Mouse (Mus musculus) liver, embryonic 11.5 days (tissue): ENCODE data around the gene Ptges. TPM values are rescaled to one million over a fixed set of nuclear protein-coding genes. Genes with fewer than 3 reads are reported as not detected.

Experiments used
- ATAC-seq: fragments of 200-750 bp; cut with Nextera tagmentation; replicated peaks from 2 replicates; pipeline ENCODE4 v1.8.0; 2017; ENCODE audit warnings: moderate number of reproducible peaks, mild to moderate bottlenecking, moderate TSS enrichment, moderate library complexity; ENCODE audit not compliant: low FRiP score
- DNase-seq: peaks from one replicate; pipeline ENCODE4 v3.0.0-alpha.2; 2017; ENCODE audit warnings: low spot score
- H3K27ac ChIP-seq: fragments of 300-500 bp; sonication (generic); 2 replicates; pipeline ENCODE4 v1.5.1; 2014; ENCODE audit warnings: mild to moderate bottlenecking, low read depth, low read length, control low read depth
- H3K27me3 ChIP-seq: fragments of 300-500 bp; sonication (generic); replicated peaks from 2 replicates; pipeline ENCODE4 v1.6.1; 2014; ENCODE audit warnings: low read length, mixed read lengths; ENCODE audit not compliant: control insufficient read depth, insufficient read depth
- H3K36me3 ChIP-seq: fragments of 300-500 bp; sonication (generic); 2 replicates; pipeline ENCODE4 v1.6.1; 2014; ENCODE audit warnings: mild to moderate bottlenecking, low read length, moderate library complexity, mixed read lengths; ENCODE audit not compliant: control insufficient read depth, insufficient read depth
- H3K4me1 ChIP-seq: fragments of 300-500 bp; sonication (generic); replicated peaks from 2 replicates; pipeline ENCODE4 v1.6.1; 2014; ENCODE audit warnings: low read length, mixed read lengths; ENCODE audit not compliant: control insufficient read depth, insufficient read depth
- H3K4me2 ChIP-seq: fragments of 300-500 bp; sonication (generic); 2 replicates; pipeline ENCODE4 v1.6.1; 2014; ENCODE audit warnings: mild to moderate bottlenecking, control low read depth, moderate library complexity
- H3K4me3 ChIP-seq: fragments of 300-500 bp; sonication (generic); 2 replicates; pipeline ENCODE4 v1.5.1; 2014; ENCODE audit warnings: low read depth, low read length, control low read depth
- H3K9ac ChIP-seq: fragments of 300-500 bp; sonication (generic); 2 replicates; pipeline ENCODE4 v1.6.1; 2014; ENCODE audit warnings: low read depth, low read length, control low read depth
- H3K9me3 ChIP-seq: fragments of 300-500 bp; sonication (generic); 2 replicates; pipeline ENCODE4 v1.6.1; 2016; ENCODE audit warnings: low read length, inconsistent platforms, mixed read lengths; ENCODE audit not compliant: control insufficient read depth
- WGBS: fragments of 180-500 bp; shearing (Covaris S2); extraction: QIAGEN DNeasy Blood & Tissue Kit; methylation state at CpG from one replicate; pipeline ENCODE4 v1.1.7; 2014; 5-methylcytosine and 5-hydroxymethylcytosine counted together
- polyA plus RNA-seq: library from polyadenylated mRNA; unstranded; fragments of >200 nt; fragmentation: Nextera tagmentation; extraction: Ambion mirVana; gene quantifications from 2 replicates; pipeline ENCODE4 v1.2.1, GENCODE M21; 2014

Gene Ptges
- 0.92 and 0.97 TPM in 2 replicates for polyA plus RNA-seq

- ATAC-seq, result 0 out of 2 replicates have a peak, but pooled peaks have one; percentile 40
- Histone ChIP-seq H3K27ac (no peak within 1 kb of the TSS), H3K36me3 (no peaks in the 10 kb centered on the region), H3K9ac (peak within 1 kb of the TSS; percentile 0; the same call in 1 of the 2 replicates), H3K4me1 (peaks cover 11% of the 10 kb centered on the region), H3K4me2 (peak within 1 kb of the TSS; percentile 58), H3K4me3 (peak within 1 kb of the TSS; percentile 36), H3K27me3 (no peaks in the 10 kb centered on the region), H3K9me3 (no peaks in the 10 kb centered on the region)
- DNase-seq, result peak; percentile 65
- WGBS, result 5% methylated on average over 23 of the region's 23 CpGs
Measured at GRCm38 (mm10) chr2:30929483-30930045, at the start of gene Ptges. Gene Ptges, minus strand, starts transcription at chr2:30929863.

DNA sequence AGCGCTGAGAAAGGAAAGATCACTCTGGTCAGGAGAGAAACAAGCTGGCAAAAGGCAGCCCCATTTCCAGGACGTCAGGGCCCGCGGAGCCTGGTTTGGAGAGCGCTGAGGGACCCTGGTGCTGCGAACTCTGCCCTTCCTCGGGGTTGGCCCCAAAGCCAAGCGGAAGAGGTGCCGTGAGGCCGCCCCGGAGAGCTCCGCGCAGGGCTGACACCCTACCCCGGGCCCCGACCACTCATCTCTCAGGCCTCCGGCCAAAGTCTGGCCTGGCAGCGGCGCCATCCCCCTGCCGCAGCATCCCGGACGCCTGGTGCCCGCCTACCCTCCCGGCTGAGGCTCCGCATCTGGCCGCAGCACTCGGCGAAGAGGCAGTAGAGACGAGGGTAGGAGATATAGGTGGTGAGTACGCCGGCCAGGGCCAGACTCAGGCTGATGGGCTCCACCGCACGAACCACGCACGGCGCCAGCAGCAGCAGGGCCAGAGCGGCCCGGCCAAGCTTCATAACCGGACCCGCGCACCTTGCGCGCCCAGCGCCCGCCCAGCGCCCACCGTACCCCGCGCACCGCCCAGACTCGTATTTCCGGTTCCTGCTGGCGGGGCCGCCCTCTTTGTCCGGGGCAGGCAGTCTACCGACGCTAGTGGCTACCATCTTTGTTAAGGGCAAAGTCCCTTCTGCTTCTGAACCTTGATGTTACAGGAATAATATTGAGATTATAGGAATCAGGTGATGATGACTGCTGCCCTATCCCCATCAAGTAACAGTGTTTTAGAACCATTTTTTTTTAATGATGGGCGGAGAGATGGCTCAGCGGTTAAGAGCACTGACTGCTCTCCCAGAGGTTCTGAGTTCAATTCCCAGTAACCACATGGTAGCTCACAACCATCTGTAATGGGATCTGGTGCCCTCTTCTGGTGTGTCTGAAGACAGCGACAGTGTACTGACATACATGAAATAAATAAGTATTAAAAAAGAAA is 38.0 kb upstream of the Ptges start, which contains the start of gene Tor1a:
TSS of gene Tor1a (minus strand) at position 582 of the 976 bp plus-strand sequence.
- H3K9ac ChIP-seq, result peak within 1 kb of the TSS; percentile 98
- no peaks in the 10 kb centered on the region for H3K9me3 ChIP-seq
- H3K27ac ChIP-seq, result peak within 1 kb of the TSS; percentile 70
- peak; percentile 94 for ATAC-seq
- peak; percentile 93 for DNase-seq
- H3K27me3 ChIP-seq, result no peaks in the 10 kb centered on the region
- peaks cover 9% of the 10 kb centered on the region for H3K4me1 ChIP-seq
- WGBS, result 2% methylated on average over 58 of the region's 59 CpGs
- H3K36me3 ChIP-seq, result peaks cover 14% of the 10 kb centered on the region
- H3K4me3 ChIP-seq, result peak within 1 kb of the TSS; percentile 99
- H3K4me2 ChIP-seq, result peak within 1 kb of the TSS; percentile 98

- peak overlapping the region; percentile 98 for H3K9ac ChIP-seq
- H3K36me3 ChIP-seq, result peaks cover 20% of the 10 kb centered on the region; the same call in 1 of the 2 replicates
- peak overlapping the region; percentile 99 for H3K4me3 ChIP-seq
- DNase-seq (no peak), ATAC-seq (0 out of 2 replicates have a peak, but pooled peaks have one; percentile 26)
- no peaks in the 10 kb centered on the region for H3K27me3 ChIP-seq
- H3K4me1 ChIP-seq, result peaks cover 13% of the 10 kb centered on the region
- 14% methylated on average over 16 of the region's 16 CpGs for WGBS
- H3K4me2 ChIP-seq, result peak overlapping the region; percentile 98
- no peaks in the 10 kb centered on the region for H3K9me3 ChIP-seq
- peak overlapping the region; percentile 70; the same call in 1 of the 2 replicates for H3K27ac ChIP-seq
Measured at GRCm38 (mm10) chr2:30966826-30967225, 37.2 kb upstream of the Ptges start.

DNA sequence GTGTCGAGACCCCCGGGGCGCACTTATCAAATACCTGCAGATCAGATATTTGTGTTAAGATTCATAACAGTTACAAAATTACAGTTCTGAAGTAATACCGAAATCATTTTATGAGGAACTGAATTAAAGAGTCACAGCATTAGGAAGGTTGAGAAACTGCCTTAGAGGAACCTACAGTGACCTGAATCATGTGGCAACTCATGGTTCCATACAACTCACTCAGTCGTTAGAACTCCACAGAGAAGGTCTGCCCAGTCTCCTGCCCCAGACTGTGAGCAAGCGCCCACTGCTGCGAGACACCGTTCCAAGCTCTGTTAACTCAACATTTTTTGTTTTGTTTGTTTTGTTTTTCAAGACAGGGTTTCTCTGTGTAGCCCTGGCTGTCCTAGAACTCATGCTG is 36.0 kb upstream of the Ptges start:
- DNase-seq (no peak), ATAC-seq (no peak)
- H3K36me3 ChIP-seq, result peaks cover 28% of the 10 kb centered on the region
- no peak overlapping the region for H3K27ac ChIP-seq
- 90% methylated on average over 8 of the region's 8 CpGs for WGBS
- H3K4me1 ChIP-seq, result peaks cover 13% of the 10 kb centered on the region
- H3K27me3 ChIP-seq, result no peaks in the 10 kb centered on the region
- no peak overlapping the region for H3K9ac ChIP-seq
- peak overlapping the region; percentile 98 for H3K4me2 ChIP-seq
- no peaks in the 10 kb centered on the region for H3K9me3 ChIP-seq
- H3K4me3 ChIP-seq, result no peak overlapping the region

- no peaks in the 10 kb centered on the region for H3K27me3 ChIP-seq
- H3K9ac ChIP-seq, result no peak overlapping the region
- no peak overlapping the region for H3K4me3 ChIP-seq
- 80% methylated on average over 11 of the region's 11 CpGs for WGBS
- H3K4me1 ChIP-seq, result peaks cover 19% of the 10 kb centered on the region
- DNase-seq (no peak), ATAC-seq (no peak)
- H3K36me3 ChIP-seq, result peaks cover 47% of the 10 kb centered on the region
- no peak overlapping the region for H3K27ac ChIP-seq
- no peak overlapping the region for H3K4me2 ChIP-seq
- H3K9me3 ChIP-seq, result no peaks in the 10 kb centered on the region
Measured at GRCm38 (mm10) chr2:30962570-30963254, 33.0 kb upstream of the Ptges start.

GRCm38 (mm10) chr2:30959856-30960255 is 30.2 kb upstream of the Ptges start:
- ATAC-seq (no peak), DNase-seq (no peak)
- WGBS, result 62% methylated on average over 5 of the region's 5 CpGs
- Histone ChIP-seq H3K9me3 (no peaks in the 10 kb centered on the region), H3K36me3 (peaks cover 62% of the 10 kb centered on the region), H3K27ac (no peak overlapping the region), H3K4me1 (peaks cover 10% of the 10 kb centered on the region), H3K4me2 (no peak overlapping the region), H3K9ac (no peak overlapping the region), H3K4me3 (no peak overlapping the region), H3K27me3 (no peaks in the 10 kb centered on the region)

GRCm38 (mm10) chr2:30958726-30959125 is 29.1 kb upstream of the Ptges start:
- Histone ChIP-seq H3K36me3 (peaks cover 60% of the 10 kb centered on the region), H3K9ac (no peak overlapping the region), H3K27ac (peak overlapping the region; percentile 26; the same call in 1 of the 2 replicates), H3K4me1 (peaks cover 19% of the 10 kb centered on the region), H3K4me3 (no peak overlapping the region), H3K9me3 (no peaks in the 10 kb centered on the region), H3K4me2 (no peak overlapping the region), H3K27me3 (no peaks in the 10 kb centered on the region)
- DNase-seq (no peak), ATAC-seq (no peak; the same call in 1 of the 2 replicates)
- 80% methylated on average over 14 of the region's 14 CpGs for WGBS

- Histone ChIP-seq H3K4me2 (no peak overlapping the region), H3K4me3 (no peak overlapping the region), H3K36me3 (peaks cover 51% of the 10 kb centered on the region), H3K27ac (no peak overlapping the region), H3K9me3 (no peaks in the 10 kb centered on the region), H3K27me3 (no peaks in the 10 kb centered on the region), H3K4me1 (peaks cover 20% of the 10 kb centered on the region), H3K9ac (no peak overlapping the region)
- DNase-seq, result no peak
- WGBS, result 89% methylated on average over 4 of the region's 4 CpGs
- no peak for ATAC-seq
Measured at GRCm38 (mm10) chr2:30957511-30957910, 27.8 kb upstream of the Ptges start.
